In genomic region chr8:104373779-104374178, GRCm38 (mm10) we compare ENCODE assay signal across 11 mouse cellular contexts. TPM values are rescaled to one million over a fixed set of nuclear protein-coding genes. Genes with fewer than 3 reads are reported as not detected.
DNase-seq lines count a peak whose midpoint lies in the region; ATAC-seq lines count a peak whose summit lies in the region.
"Had no signal": no experiment of that assay in that cellular context is flagged by ENCODE, and none has a peak within 500 bp of the region (broad histone marks: within the 10 kb centered on the region; RNA-seq: fewer than 3 reads in every experiment).

No protein-coding gene starts in this region.

- no peak overlapping the region for H3K4me2 ChIP-seq in heart, embryonic 13.5 days
- H3K4me2 ChIP-seq in heart, embryonic 11.5 days, result no peak overlapping the region
- no peak overlapping the region for H3K4me2 ChIP-seq in forebrain, embryonic 15.5 days (replicated peaks)
- H3K4me2 ChIP-seq: limb, embryonic 12.5 days had no signal

- H3K27ac ChIP-seq in heart, embryonic 13.5 days (replicated peaks), result peak overlapping the region; percentile 87; the same call in 1 of the 2 replicates
- no peak overlapping the region for H3K27ac ChIP-seq in heart, embryonic 11.5 days (ENCODE audit: low read depth, low read length)
- H3K27ac ChIP-seq in forebrain, embryonic 15.5 days (replicated peaks), result no peak overlapping the region
- H3K27ac ChIP-seq: limb, embryonic 12.5 days had no signal

- peaks cover 39% of the 10 kb centered on the region for H3K4me1 ChIP-seq in heart, embryonic 13.5 days
- peaks cover 15% of the 10 kb centered on the region for H3K4me1 ChIP-seq in heart, embryonic 11.5 days (ENCODE audit: control insufficient read depth, insufficient read depth, low read length)
- peaks cover 28% of the 10 kb centered on the region for H3K4me1 ChIP-seq in forebrain, embryonic 15.5 days

- WGBS in heart, embryonic 13.5 days, result 73% methylated on average over 11 of the region's 11 CpGs
- 75% methylated on average over 11 of the region's 11 CpGs for WGBS in heart, embryonic 11.5 days (ENCODE audit: insufficient replicate concordance)
- 89% methylated on average over 11 of the region's 11 CpGs for WGBS in forebrain, embryonic 15.5 days

- H3K9ac ChIP-seq in heart, embryonic 13.5 days, result no peak overlapping the region
- H3K9ac ChIP-seq in heart, embryonic 11.5 days (ENCODE audit: low read depth, low read length), result no peak overlapping the region
- H3K9ac ChIP-seq in forebrain, embryonic 15.5 days (replicated peaks), result no peak overlapping the region
- H3K9ac ChIP-seq: limb, embryonic 12.5 days had no signal

- H3K27me3 ChIP-seq in heart, embryonic 13.5 days (replicated peaks), result no peaks in the 10 kb centered on the region
- no peaks in the 10 kb centered on the region for H3K27me3 ChIP-seq in heart, embryonic 11.5 days (ENCODE audit: control insufficient read depth, insufficient read depth, low read length)
- no peaks in the 10 kb centered on the region for H3K27me3 ChIP-seq in forebrain, embryonic 15.5 days
- H3K27me3 ChIP-seq: limb, embryonic 12.5 days; Patski had no signal

- peak; percentile 3 to 8 for DNase-seq in B cell, adult 2 months
- peak; percentile 26 to 36 for DNase-seq in cerebellum, postnatal 36 days
- peak; percentile 19 for DNase-seq in lung, postnatal 14 days
- DNase-seq in left cerebral cortex, adult 11 months (ENCODE audit: low spot score), result no peak

- no peaks in the 10 kb centered on the region for H3K9me3 ChIP-seq in heart, embryonic 13.5 days
- no peaks in the 10 kb centered on the region for H3K9me3 ChIP-seq in heart, embryonic 11.5 days (replicated peaks; ENCODE audit: control insufficient read depth, low read length)
- H3K9me3 ChIP-seq in forebrain, embryonic 15.5 days, result no peaks in the 10 kb centered on the region
- H3K9me3 ChIP-seq: limb, embryonic 12.5 days had no signal

- no peak for ATAC-seq in heart, embryonic 13.5 days (ENCODE audit: extremely low read depth, insufficient number of reproducible peaks, low FRiP score, low TSS enrichment)
- no peak for ATAC-seq in heart, embryonic 11.5 days (replicated peaks; ENCODE audit: insufficient number of reproducible peaks, low FRiP score, low TSS enrichment)
- ATAC-seq in erythroblast, adult 5-6 weeks (replicated peaks; ENCODE audit: low FRiP score, poor library complexity, severe bottlenecking), result no peak
- ATAC-seq in forebrain, embryonic 15.5 days (replicated peaks), result no peak
- ATAC-seq: Patski had no signal

- no peak overlapping the region for H3K4me3 ChIP-seq in heart, embryonic 13.5 days
- H3K4me3 ChIP-seq in heart, embryonic 11.5 days (ENCODE audit: low read depth, low read length), result no peak overlapping the region
- H3K4me3 ChIP-seq in forebrain, embryonic 15.5 days, result no peak overlapping the region
- H3K4me3 ChIP-seq: limb, embryonic 12.5 days had no signal

- peaks cover 4% of the 10 kb centered on the region; the same call in 1 of the 2 replicates for H3K36me3 ChIP-seq in heart, embryonic 13.5 days
- H3K36me3 ChIP-seq in heart, embryonic 11.5 days (ENCODE audit: control insufficient read depth, insufficient read depth, low read length), result no peaks in the 10 kb centered on the region
- H3K36me3 ChIP-seq in forebrain, embryonic 15.5 days, result no peaks in the 10 kb centered on the region

RNA-seq across cellular contexts. Expression of gene Cmtm4, which starts 21.8 kb away (rescaled TPM):
- 1.2 and 1.6 TPM in 2 replicates for polyA plus RNA-seq in heart, embryonic 13.5 days (2015; fragmentation: Nextera tagmentation; extraction: Ambion mirVana)
- 1.9 and 2.2 TPM in 2 replicates for polyA plus RNA-seq in heart, embryonic 11.5 days (2014; fragmentation: Nextera tagmentation; extraction: Ambion mirVana)
- 0.96 and 1.0 TPM in 2 replicates for total RNA-seq in erythroblast, adult 5-6 weeks (2015; ENCODE audit: low replicate concordance)
- 0.51 and 0.70 TPM in 2 replicates for total RNA-seq in erythroblast, adult 5-6 weeks (2017; ENCODE audit: low replicate concordance)
- 2.6 and 2.9 TPM in 2 replicates for polyA plus RNA-seq in forebrain, embryonic 15.5 days (2015; fragmentation: Nextera tagmentation; extraction: Ambion mirVana)

RNA-seq across cellular contexts. Expression of gene Cmtm3, which starts 34.6 kb away (rescaled TPM):
- 95.9 and 100 TPM in 2 replicates for polyA plus RNA-seq in heart, embryonic 13.5 days (2015; fragmentation: Nextera tagmentation; extraction: Ambion mirVana)
- polyA plus RNA-seq in heart, embryonic 11.5 days (2014; fragmentation: Nextera tagmentation; extraction: Ambion mirVana), result 106 and 112 TPM in 2 replicates
- 8.6 and 14.0 TPM in 2 replicates for total RNA-seq in erythroblast, adult 5-6 weeks (2015; ENCODE audit: low replicate concordance)
- total RNA-seq in erythroblast, adult 5-6 weeks (2017; ENCODE audit: low replicate concordance), result 1.5 and 3.3 TPM in 2 replicates
- polyA plus RNA-seq in forebrain, embryonic 15.5 days (2015; fragmentation: Nextera tagmentation; extraction: Ambion mirVana), result 32.7 and 34.3 TPM in 2 replicates

RNA-seq across cellular contexts. Expression of gene Cmtm2b, which starts 51.7 kb away (rescaled TPM):
- polyA plus RNA-seq in heart, embryonic 13.5 days (2015; fragmentation: Nextera tagmentation; extraction: Ambion mirVana), result not detected in 2 replicates
- polyA plus RNA-seq in heart, embryonic 11.5 days (2014; fragmentation: Nextera tagmentation; extraction: Ambion mirVana), result not detected in 2 replicates
- not detected in 2 replicates for total RNA-seq in erythroblast, adult 5-6 weeks (2015; ENCODE audit: low replicate concordance)
- total RNA-seq in erythroblast, adult 5-6 weeks (2017; ENCODE audit: low replicate concordance), result not detected in 2 replicates
- polyA plus RNA-seq in forebrain, embryonic 15.5 days (2015; fragmentation: Nextera tagmentation; extraction: Ambion mirVana), result not detected in 2 replicates
- total RNA-seq: neutrophil, adult 5-6 weeks had no signal
- polyA plus RNA-seq: limb, embryonic 12.5 days; Patski had no signal

RNA-seq across cellular contexts. Expression of gene Gm11020, which starts 52.4 kb away (rescaled TPM):
- polyA plus RNA-seq in heart, embryonic 13.5 days (2015; fragmentation: Nextera tagmentation; extraction: Ambion mirVana), result not detected in 2 replicates
- not detected in 2 replicates for polyA plus RNA-seq in heart, embryonic 11.5 days (2014; fragmentation: Nextera tagmentation; extraction: Ambion mirVana)
- total RNA-seq in erythroblast, adult 5-6 weeks (2015; ENCODE audit: low replicate concordance), result not detected in 2 replicates
- total RNA-seq in erythroblast, adult 5-6 weeks (2017; ENCODE audit: low replicate concordance), result not detected in 2 replicates
- polyA plus RNA-seq in forebrain, embryonic 15.5 days (2015; fragmentation: Nextera tagmentation; extraction: Ambion mirVana), result not detected in 2 replicates
- total RNA-seq: neutrophil, adult 5-6 weeks had no signal
- polyA plus RNA-seq: limb, embryonic 12.5 days; Patski had no signal
